Mouse (Mus musculus) gastrocnemius, adult 2 months (tissue): ENCODE results near the gene Slc25a21. TPM values are rescaled to one million over a fixed set of nuclear protein-coding genes. Genes with fewer than 3 reads are reported as not detected.

Experiments used
- DNase-seq: peaks from one replicate; pipeline ENCODE4 v3.0.0; 2022
- H3K27ac ChIP-seq: fragments of 200-600 bp; 2 replicates; pipeline ENCODE4 v1.8.1; 2022; ENCODE audit warnings: mild to moderate bottlenecking
- H3K4me3 ChIP-seq: fragments of 200-600 bp; 2 replicates; pipeline ENCODE4 v1.8.1; 2022; ENCODE audit warnings: mild to moderate bottlenecking, moderate library complexity
- CTCF ChIP-seq: fragments of 200-600 bp; IDR thresholded peaks from 2 replicates; pipeline ENCODE4 v1.8.1; 2022; ENCODE audit warnings: antibody characterized with exemption, mild to moderate bottlenecking, moderate library complexity
- intact Hi-C: fragments of 180-260 bp; cut with DNase I; formaldehyde crosslinking; loops from one replicate; pipeline ENCODE4 v1.15.1; 2025
- total RNA-seq, 2 experiments: library from RNA; stranded (reverse); gene quantifications; 2 replicates each; pipeline ENCODE4 v1.2.3; 2021

Gene Slc25a21
- total RNA-seq, 2 experiments from 2014 or later = 0.15 to 0.17 TPM

GRCm38 (mm10) chr12:56951749-56952657, 245.3 kb downstream of the Slc25a21 start:
- no peak overlapping the region for H3K4me3 ChIP-seq

GRCm38 (mm10) chr12:56944265-56944664, 253.0 kb downstream of the Slc25a21 start:
- DNase-seq = no peak
- no peak overlapping the region for H3K4me3 ChIP-seq
- H3K27ac ChIP-seq = no peak overlapping the region
- TF ChIP-seq CTCF = no peak
- intact Hi-C loops = no loop called here

More at GRCm38 (mm10) chr12:56951749-56952657, 245.3 kb downstream of the Slc25a21 start:
- TF ChIP-seq CTCF = no peak
- DNase-seq = no peak
- intact Hi-C loops = no loop called here
- no peak overlapping the region for H3K27ac ChIP-seq

- intact Hi-C loops = no loop called here
- no peak for DNase-seq
- TF ChIP-seq CTCF = no peak
- Histone ChIP-seq H3K27ac (no peak overlapping the region), H3K4me3 (no peak overlapping the region)
Measured at GRCm38 (mm10) chr12:56940861-56941260, 256.4 kb downstream of the Slc25a21 start.

- TF ChIP-seq CTCF = no peak
- Histone ChIP-seq H3K27ac (no peak overlapping the region), H3K4me3 (no peak overlapping the region)
- intact Hi-C loops = no loop called here
- no peak for DNase-seq
Measured at GRCm38 (mm10) chr12:56918145-56918544, 279.1 kb downstream of the Slc25a21 start.

- intact Hi-C loops = no loop called here
Measured at GRCm38 (mm10) chr12:56906476-56906875, 290.8 kb downstream of the Slc25a21 start.

GRCm38 (mm10) chr12:56905652-56906305, 291.5 kb downstream of the Slc25a21 start:
- DNase-seq = no peak
- Histone ChIP-seq H3K27ac (no peak overlapping the region), H3K4me3 (no peak overlapping the region)
- no peak for TF ChIP-seq CTCF
- intact Hi-C loops = no loop called here

More at GRCm38 (mm10) chr12:56906476-56906875, 290.8 kb downstream of the Slc25a21 start:
- no peak overlapping the region for H3K4me3 ChIP-seq
- H3K27ac ChIP-seq = no peak overlapping the region
- no peak for DNase-seq
- TF ChIP-seq CTCF = no peak

- no peak overlapping the region for H3K27ac ChIP-seq
- no peak for DNase-seq
- intact Hi-C loops = no loop called here
- no peak overlapping the region for H3K4me3 ChIP-seq
- TF ChIP-seq CTCF = no peak
Measured at GRCm38 (mm10) chr12:56905222-56905621, 292.1 kb downstream of the Slc25a21 start.

- DNase-seq = no peak
- H3K27ac ChIP-seq = no peak overlapping the region
- intact Hi-C loops = no loop called here
Measured at GRCm38 (mm10) chr12:56902774-56903456, 294.4 kb downstream of the Slc25a21 start.

GRCm38 (mm10) chr12:56897976-56898375, 299.3 kb downstream of the Slc25a21 start:
- TF ChIP-seq CTCF = no peak
- intact Hi-C loops = no loop called here
- DNase-seq = no peak
- Histone ChIP-seq H3K27ac (no peak overlapping the region), H3K4me3 (no peak overlapping the region)

More at GRCm38 (mm10) chr12:56902774-56903456, 294.4 kb downstream of the Slc25a21 start:
- H3K4me3 ChIP-seq = no peak overlapping the region
- TF ChIP-seq CTCF = no peak

- H3K4me3 ChIP-seq = no peak overlapping the region
- intact Hi-C loops = no loop called here
- no peak for TF ChIP-seq CTCF
- no peak for DNase-seq
- no peak overlapping the region for H3K27ac ChIP-seq
Measured at GRCm38 (mm10) chr12:56897221-56897937, 299.9 kb downstream of the Slc25a21 start.

GRCm38 (mm10) chr12:56894963-56895362, 302.3 kb downstream of the Slc25a21 start:
- TF ChIP-seq CTCF = no peak
- H3K27ac ChIP-seq = no peak overlapping the region
- intact Hi-C loops = no loop called here
- no peak for DNase-seq
- no peak overlapping the region for H3K4me3 ChIP-seq
